Mouse (Mus musculus) thymus, adult 18-20 months (tissue): Measurements from ENCODE around the gene Sun1.

ENCODE experiments used
- DNase-seq, 2 experiments: peaks; one replicate each; pipeline ENCODE4 v3.0.0; 2022; ENCODE audit warnings: mixed read lengths in 2 of 2

The Sun1 gene

DNA sequence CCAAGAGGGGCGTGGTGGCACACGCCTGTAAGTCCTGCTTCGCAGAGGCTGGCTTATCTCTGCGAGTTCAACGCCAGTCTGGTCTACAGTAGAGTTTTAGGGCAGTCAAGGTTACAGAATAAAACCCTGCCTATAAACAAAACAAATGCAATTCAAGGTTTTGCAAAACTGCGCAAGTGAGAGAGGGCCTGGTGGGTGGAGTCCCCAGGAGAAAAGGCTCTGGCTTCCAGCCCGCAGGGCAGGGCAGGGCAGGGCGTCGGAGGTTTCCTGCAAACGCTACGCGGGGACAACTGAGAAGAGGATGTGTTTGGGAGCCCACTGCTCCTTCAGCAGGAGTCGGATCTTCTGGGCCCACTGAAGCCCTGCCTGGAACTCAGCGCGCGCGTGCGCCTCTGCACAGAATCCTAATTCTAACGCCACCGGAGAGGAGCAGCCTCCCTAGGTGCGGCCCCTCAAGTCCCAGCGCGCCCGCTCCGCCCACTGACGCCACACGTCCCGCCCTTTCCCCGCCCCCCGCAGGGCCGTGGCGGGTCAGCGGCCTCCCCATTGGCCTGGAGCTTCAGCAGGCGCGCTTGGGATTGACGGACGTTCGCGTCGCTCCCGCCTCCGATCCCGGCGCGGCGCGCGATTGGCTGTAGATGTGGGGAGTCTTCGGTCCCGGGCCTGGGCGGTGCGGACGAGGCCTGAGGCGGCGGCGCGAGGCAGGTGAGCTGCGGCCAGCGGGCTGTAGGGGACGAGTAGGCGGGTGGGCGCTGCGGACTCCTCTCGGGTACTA lies at the start of gene Sun1:
Sun1 (plus strand) TSS at position 643 of the 775 bp plus-strand sequence.
- DNase-seq, result peak; percentile 96 to 97

DNA sequence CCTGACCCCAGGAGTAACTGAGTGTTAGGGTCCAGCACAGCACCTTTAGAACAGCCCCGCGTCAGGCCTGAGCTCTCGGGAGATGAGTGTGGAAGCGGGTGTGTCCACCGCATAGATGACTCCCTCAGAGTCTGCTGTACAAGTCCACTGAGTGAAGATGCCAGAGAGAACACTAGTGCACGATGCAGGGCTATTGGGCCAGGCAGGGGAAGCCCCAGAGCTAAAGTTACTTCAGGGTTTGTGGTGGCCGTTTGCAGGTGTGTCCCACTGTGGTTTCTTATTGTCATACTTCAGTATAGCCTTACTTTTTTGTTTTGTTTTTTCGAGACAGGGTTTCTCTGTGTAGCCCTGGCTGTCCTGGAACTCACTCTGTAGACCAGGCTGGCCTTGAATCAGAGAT lies 39.5 kb upstream of the Sun1 start:
- no peak for DNase-seq

GRCm38 (mm10) chr5:139161632-139162031 lies 38.8 kb upstream of the Sun1 start:
- peak; percentile 71 to 78 for DNase-seq

- DNase-seq, result peak; percentile 61 to 79
Observed at GRCm38 (mm10) chr5:139166781-139167361, 33.6 kb upstream of the Sun1 start.

- no peak for DNase-seq
Observed at GRCm38 (mm10) chr5:139167548-139167947, 32.9 kb upstream of the Sun1 start.

GRCm38 (mm10) chr5:139171929-139172328 lies 28.5 kb upstream of the Sun1 start:
- DNase-seq, result no peak

DNA sequence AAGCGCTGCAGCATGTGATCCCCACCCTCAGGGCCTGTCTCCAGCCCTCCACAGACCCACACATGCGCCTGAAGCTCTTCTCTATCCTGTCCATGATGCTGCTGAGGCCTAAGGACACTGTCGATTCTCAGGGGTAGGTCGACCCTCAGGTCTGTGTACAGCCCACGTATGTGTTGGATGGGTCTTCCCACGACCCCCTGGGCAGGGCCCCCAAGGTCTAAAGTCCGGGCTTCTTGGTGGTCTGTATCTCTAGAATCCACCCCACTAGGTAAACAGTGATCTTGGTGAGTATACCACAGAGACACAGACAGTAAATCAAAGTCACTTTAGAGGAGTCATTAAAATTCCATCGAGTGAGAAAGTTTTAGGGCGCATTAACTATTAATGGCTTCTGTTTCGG lies 26.3 kb upstream of the Sun1 start:
- DNase-seq, result no peak

DNA sequence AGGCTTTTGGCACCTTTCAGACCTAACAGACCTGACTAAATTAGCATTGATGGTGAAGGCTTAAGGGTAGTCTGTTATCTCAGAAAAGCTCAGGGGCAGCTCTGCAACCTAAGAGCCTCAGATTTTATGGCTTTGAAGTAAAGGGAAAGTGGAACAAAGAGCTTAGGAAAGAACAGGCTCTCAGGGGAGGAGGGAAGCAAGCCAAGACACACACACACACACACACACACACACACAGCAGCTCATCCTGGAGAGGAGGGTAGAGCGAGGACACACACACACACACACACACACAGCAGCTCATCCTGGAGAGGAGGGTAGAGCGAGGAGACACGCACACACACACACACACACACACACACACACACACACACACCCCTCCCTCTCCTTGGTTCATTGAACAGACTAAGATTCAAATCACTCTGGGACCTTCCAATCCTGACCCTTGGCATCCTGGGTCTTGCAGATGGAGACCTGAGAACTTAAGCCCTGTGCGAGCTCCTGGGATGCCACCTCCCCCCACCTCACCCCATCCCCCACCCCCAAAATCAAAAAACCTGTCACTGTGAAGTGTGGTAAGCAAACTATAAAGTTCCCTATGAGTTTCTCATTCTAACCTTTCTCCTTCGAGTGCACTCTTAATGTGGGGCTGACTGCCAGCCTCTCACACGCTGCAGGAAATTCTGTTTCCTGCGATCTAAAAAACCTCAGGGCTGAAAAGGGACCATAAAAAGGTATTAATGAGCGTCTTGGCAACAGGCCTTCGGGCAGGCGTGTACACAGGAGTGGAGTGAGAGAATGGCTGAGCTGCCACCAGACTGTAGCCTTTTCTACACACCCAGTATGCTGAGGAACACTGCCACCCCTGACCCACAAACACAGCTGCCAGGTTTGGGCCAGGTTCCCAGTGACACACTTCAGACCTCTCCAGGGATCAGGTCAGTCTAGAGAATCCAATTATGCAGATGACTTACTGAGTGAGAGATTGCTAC lies 25.6 kb upstream of the Sun1 start:
- DNase-seq, result no peak

DNA sequence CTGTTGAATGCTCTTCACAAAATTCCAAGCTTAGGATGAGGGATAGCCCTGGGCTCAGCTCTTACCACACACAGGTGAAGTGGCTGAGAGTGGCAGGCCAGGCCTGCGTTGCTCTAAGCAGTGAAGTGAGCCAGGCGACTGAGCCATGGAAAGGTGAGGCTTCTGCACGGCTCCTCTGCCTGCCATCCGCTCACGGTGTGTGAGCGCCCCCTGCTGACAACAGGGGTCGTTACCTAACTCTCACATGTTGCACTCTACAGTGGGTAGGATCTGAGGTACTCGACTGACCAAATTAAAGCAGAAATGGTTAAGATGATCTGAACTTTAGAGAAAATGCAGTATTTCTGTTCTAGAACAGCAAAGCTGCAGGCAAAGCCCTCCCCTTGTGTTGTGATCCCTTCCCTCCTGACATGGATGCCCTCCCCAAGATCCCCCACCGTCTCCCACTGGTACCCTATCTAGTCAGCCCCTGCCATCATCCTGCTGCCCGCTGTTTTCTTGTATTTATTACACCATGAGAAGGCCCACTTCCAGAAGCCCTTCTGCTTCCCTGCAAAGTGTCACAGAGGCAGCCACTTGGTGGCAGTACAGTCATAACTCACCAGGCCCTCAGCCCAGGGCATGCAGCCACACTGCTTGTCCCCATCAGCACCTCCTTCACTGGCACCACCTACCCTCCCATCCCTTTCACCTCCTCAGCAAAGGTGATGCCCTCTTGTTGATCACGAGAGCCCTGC lies 21.4 kb upstream of the Sun1 start:
- peak; percentile 43 to 50 for DNase-seq

DNA sequence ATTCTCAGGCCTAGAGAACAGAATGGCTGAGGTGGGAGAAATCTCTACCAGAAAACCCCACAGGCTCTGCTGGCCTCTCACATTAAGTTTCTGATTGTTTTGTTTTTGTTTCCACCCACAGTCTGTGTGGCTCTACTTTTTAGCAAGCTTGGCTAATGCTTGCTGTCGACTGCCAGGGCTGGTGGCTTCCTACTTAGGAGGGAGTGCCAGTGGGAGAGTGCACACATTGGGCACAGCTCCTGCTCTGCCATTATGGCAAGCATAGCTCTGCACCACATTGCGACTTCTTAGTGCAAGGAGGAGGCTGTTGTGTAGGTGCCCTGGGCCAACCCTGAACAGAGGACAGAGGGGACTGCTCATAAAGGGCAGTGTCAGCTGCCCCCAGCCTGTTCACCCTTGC lies 17.3 kb upstream of the Sun1 start:
- no peak for DNase-seq

GRCm38 (mm10) chr5:139183601-139184000 lies 16.8 kb upstream of the Sun1 start:
- no peak for DNase-seq

- DNase-seq, result no peak
Observed at GRCm38 (mm10) chr5:139184897-139185296, 15.5 kb upstream of the Sun1 start.

GRCm38 (mm10) chr5:139189726-139190125 lies 10.7 kb upstream of the Sun1 start:
- DNase-seq, result no peak

- DNase-seq, result no peak
Observed at GRCm38 (mm10) chr5:139190958-139191357, 9.5 kb upstream of the Sun1 start.

- DNase-seq, result no peak
Observed at GRCm38 (mm10) chr5:139198779-139199178, 1.7 kb upstream of the Sun1 start.

DNA sequence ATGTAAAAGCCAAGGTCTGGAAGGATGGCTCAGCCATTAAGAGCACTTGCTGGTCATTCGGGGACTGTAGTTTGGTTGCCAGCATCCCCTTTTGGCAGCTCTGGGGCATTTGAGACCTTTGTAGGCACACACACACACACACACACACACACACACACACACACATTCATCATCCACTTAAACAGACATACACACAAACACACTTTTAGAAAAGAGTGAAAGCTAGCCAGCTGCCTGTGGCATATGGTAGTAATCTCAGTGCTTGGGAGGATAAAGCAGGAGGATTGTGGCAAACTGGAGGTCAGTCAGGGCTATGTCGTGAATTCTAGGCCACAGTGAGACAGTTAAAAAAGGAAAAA lies 822 bp upstream of the Sun1 start:
- no peak for DNase-seq

DNA sequence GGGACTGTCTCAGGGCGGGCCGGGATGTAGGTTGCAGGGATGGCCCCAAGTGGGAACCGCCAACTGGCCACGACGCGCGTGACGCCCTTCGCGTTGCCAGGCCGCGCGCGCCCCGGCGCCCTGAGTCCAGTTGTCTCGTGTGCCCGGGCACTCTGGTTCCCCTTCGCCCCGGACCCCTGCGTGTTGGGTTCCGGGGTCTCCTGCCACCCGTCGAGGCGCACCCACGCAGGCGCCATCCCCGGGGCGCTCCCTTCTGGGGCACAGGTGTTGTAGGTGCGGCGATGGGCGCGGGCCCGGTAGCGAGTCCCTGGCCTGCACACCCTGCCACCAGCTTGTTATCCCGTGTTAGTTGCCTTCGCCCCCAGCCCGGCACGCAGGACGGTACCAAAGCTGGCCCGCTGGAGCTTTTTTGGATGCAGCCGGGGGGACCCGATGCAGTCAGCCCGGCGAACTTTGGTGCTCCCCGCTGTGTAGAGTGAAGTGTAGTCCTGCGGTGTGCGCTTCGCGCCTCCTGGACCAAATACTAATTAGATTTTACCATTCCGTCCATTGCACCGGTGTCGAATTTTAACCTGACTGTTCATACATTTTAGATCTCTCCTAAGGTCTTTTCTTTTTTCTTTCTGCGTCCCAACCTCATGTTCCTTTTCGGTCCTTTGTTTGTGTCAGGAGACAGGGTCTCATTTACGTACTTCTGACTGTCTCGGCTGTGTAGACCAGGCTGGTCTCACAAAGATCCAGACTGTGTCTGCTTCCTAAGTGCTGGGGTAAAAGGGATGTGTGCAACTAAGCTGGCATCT lies 533 bp downstream of the Sun1 start:
- DNase-seq, result no peak

DNA sequence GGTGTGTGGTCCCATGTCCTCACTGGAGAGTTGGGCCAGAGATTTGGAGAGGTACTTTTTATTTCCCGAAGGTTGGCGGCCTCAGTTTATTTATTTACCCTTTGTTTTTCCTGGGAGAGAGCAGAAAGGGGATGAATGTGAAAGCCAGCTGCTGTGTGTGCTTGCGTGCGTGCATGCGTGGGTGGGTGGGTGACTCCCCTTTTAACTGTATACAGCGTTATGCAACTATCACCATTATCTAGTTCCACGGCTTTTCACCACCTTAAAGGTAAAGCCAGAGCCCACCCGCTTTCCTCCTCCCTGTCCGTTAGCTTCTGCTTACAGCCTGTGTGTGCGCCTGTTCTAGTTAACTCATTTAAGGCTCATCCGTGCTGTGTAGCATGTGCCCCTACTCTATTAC lies 1.7 kb downstream of the Sun1 start:
- DNase-seq, result no peak

- DNase-seq, result no peak
Observed at GRCm38 (mm10) chr5:139203312-139203711, 2.9 kb downstream of the Sun1 start.

- no peak for DNase-seq
Observed at GRCm38 (mm10) chr5:139206081-139206480, 5.6 kb downstream of the Sun1 start.

DNA sequence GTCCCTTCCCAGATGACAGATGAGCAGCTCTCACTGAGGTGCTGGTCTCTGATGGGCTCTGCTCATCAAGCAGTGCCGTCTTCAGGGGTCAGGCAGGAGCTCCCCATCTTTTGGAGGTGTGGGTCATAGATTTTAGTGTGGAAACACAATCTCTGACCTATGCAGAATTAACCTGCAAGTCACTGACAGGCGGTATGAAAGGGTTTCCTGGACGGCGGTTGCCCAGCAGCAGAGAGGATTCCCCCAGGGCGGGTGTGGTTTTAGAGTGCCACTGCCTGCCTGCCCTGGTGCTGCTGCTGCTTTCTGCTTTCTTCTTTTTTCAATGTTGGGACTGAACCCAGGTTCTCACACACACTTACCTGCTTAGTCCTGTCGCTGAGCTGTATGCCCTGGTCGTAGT lies 6.1 kb downstream of the Sun1 start:
- DNase-seq, result no peak

DNA sequence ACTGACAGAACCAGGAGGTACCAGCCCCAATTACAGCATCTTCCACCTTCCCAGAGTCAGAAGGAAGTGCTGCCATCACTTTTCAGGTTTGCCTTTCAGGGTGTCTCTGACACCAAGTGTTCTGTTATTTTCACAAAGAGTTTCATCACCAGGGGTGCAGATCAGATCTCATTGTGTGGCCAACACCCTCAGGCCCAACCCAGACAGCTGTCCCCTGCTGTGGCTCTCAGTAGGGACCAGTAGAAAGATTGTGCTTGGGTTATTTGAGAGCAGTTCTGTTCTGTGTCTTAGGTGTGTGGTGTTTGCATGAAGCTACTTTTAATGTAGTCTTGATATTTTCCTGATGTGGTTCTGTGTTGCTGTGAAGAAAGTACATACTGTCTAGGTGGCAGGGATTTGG lies 7.7 kb downstream of the Sun1 start:
- DNase-seq, result no peak
